Mouse (Mus musculus) limb, embryonic 14.5 days (tissue): ENCODE measurements at regions not wholly inside any gene's neighbourhood (a gene's known extent, or its start where the extent isn't known, plus 50 kb on each side); places are given as distances from the start of the nearest gene placed in this dataset.
A peak's percentile ranks its signal among the peaks of the same experiment; 100 is the strongest.

Source experiments
- ATAC-seq: fragments of 200-750 bp; cut with Nextera tagmentation; 2 replicates; pipeline ENCODE4 v1.8.0; 2017; ENCODE audit warnings: low read depth, moderate number of reproducible peaks, moderate TSS enrichment; ENCODE audit not compliant: low FRiP score
- DNase-seq: peaks from one replicate; pipeline ENCODE4 v3.0.0-alpha.2; 2015; ENCODE audit warnings: low spot score
- H3K27ac ChIP-seq: fragments of 300-500 bp; sonication (generic); replicated peaks from 2 replicates; pipeline ENCODE4 v1.5.1; 2014; ENCODE audit warnings: low read depth, mild to moderate bottlenecking, low read length, moderate library complexity, mixed read lengths
- H3K27me3 ChIP-seq: fragments of 300-500 bp; sonication (generic); 2 replicates; pipeline ENCODE4 v1.6.1; 2014; ENCODE audit warnings: low read length, mixed read lengths; ENCODE audit not compliant: control insufficient read depth, insufficient read depth
- H3K36me3 ChIP-seq: fragments of 300-500 bp; sonication (generic); 2 replicates; pipeline ENCODE4 v1.6.1; 2014; ENCODE audit warnings: mild to moderate bottlenecking, low read length, moderate library complexity, mixed read lengths; ENCODE audit not compliant: control insufficient read depth, insufficient read depth
- H3K4me1 ChIP-seq: fragments of 300-500 bp; sonication (generic); 2 replicates; pipeline ENCODE4 v1.6.1; 2014; ENCODE audit warnings: antibody characterized with exemption, low read length, mixed read lengths; ENCODE audit not compliant: control insufficient read depth, insufficient read depth
- H3K4me2 ChIP-seq: fragments of 300-500 bp; sonication (generic); replicated peaks from 2 replicates; pipeline ENCODE4 v1.6.1; 2014; ENCODE audit warnings: low read depth, mild to moderate bottlenecking, low read length, moderate library complexity; ENCODE audit not compliant: severe bottlenecking
- H3K4me3 ChIP-seq: fragments of 300-500 bp; sonication (generic); replicated peaks from 2 replicates; pipeline ENCODE4 v1.5.1; 2014; ENCODE audit warnings: low read length
- H3K9ac ChIP-seq: fragments of 300-500 bp; sonication (generic); 2 replicates; pipeline ENCODE4 v1.6.1; 2014; ENCODE audit warnings: mild to moderate bottlenecking, low read depth, low read length, moderate library complexity; ENCODE audit not compliant: severe bottlenecking
- H3K9me3 ChIP-seq: fragments of 300-500 bp; sonication (generic); 2 replicates; pipeline ENCODE4 v1.6.1; 2016; ENCODE audit warnings: low read length; ENCODE audit not compliant: control insufficient read depth
- POLR2A ChIP-seq: fragments of 200-500 bp; IDR thresholded peaks from 2 replicates; pipeline ENCODE4 v1.8.0; 2012; ENCODE audit warnings: inconsistent platforms, mild to moderate bottlenecking, moderate library complexity, borderline replicate concordance; ENCODE audit not compliant: insufficient read depth, insufficient read length; ENCODE audit errors: extremely low read depth
- WGBS: fragments of 180-500 bp; shearing (Covaris S2); extraction: QIAGEN DNeasy Blood & Tissue Kit; methylation state at CpG from one replicate; pipeline ENCODE4 v1.1.7; 2014; 5-methylcytosine and 5-hydroxymethylcytosine counted together

GRCm38 (mm10) chr8:126877039-126877365 is 68.6 kb downstream of the Tomm20 start:
- no peak overlapping the region for H3K4me2 ChIP-seq
- DNase-seq (no peak), ATAC-seq (no peak)
- H3K27ac ChIP-seq, result no peak overlapping the region
- H3K9me3 ChIP-seq, result no peaks in the 10 kb centered on the region
- H3K9ac ChIP-seq, result no peak overlapping the region
- H3K36me3 ChIP-seq, result no peaks in the 10 kb centered on the region
- no peaks in the 10 kb centered on the region for H3K27me3 ChIP-seq
- no peak overlapping the region for H3K4me3 ChIP-seq
- TF ChIP-seq POLR2A, result no peak
- H3K4me1 ChIP-seq, result peaks cover 25% of the 10 kb centered on the region
- 78% methylated on average over 9 of the region's 9 CpGs for WGBS

GRCm38 (mm10) chr8:126876300-126877038 is 69.2 kb downstream of the Tomm20 start:
- no peak overlapping the region for H3K9ac ChIP-seq
- peaks cover 25% of the 10 kb centered on the region for H3K4me1 ChIP-seq
- DNase-seq, result peak; percentile 48
- H3K4me2 ChIP-seq, result no peak overlapping the region
- no peak for TF ChIP-seq POLR2A
- no peak overlapping the region for H3K4me3 ChIP-seq
- peak; percentile 45; the same call in 1 of the 2 replicates for ATAC-seq
- no peaks in the 10 kb centered on the region for H3K27me3 ChIP-seq
- WGBS, result 37% methylated on average over 9 of the region's 9 CpGs
- no peak overlapping the region for H3K27ac ChIP-seq
- H3K36me3 ChIP-seq, result no peaks in the 10 kb centered on the region
- H3K9me3 ChIP-seq, result no peaks in the 10 kb centered on the region

- WGBS, result 86% methylated on average over 7 of the region's 7 CpGs
- Histone ChIP-seq H3K4me3 (no peak overlapping the region), H3K27me3 (no peaks in the 10 kb centered on the region), H3K9me3 (no peaks in the 10 kb centered on the region), H3K36me3 (no peaks in the 10 kb centered on the region), H3K27ac (no peak overlapping the region), H3K4me1 (peaks cover 25% of the 10 kb centered on the region), H3K9ac (no peak overlapping the region), H3K4me2 (no peak overlapping the region)
- no peak for ATAC-seq
- no peak for TF ChIP-seq POLR2A
- no peak for DNase-seq
Observed at GRCm38 (mm10) chr8:126875491-126876155, 70.0 kb downstream of the Tomm20 start.

GRCm38 (mm10) chr8:126874846-126875245 is 70.8 kb downstream of the Tomm20 start:
- no peaks in the 10 kb centered on the region for H3K36me3 ChIP-seq
- H3K9ac ChIP-seq, result no peak overlapping the region
- H3K27ac ChIP-seq, result no peak overlapping the region
- H3K4me2 ChIP-seq, result no peak overlapping the region
- WGBS, result 92% methylated on average over 1 of the region's 1 CpGs
- H3K9me3 ChIP-seq, result no peaks in the 10 kb centered on the region
- ATAC-seq, result no peak
- no peak for TF ChIP-seq POLR2A
- peaks cover 25% of the 10 kb centered on the region for H3K4me1 ChIP-seq
- H3K4me3 ChIP-seq, result no peak overlapping the region
- H3K27me3 ChIP-seq, result no peaks in the 10 kb centered on the region
- no peak for DNase-seq

- no peak for TF ChIP-seq POLR2A
- H3K4me3 ChIP-seq, result no peak overlapping the region
- no peaks in the 10 kb centered on the region for H3K9me3 ChIP-seq
- DNase-seq, result no peak
- WGBS, result 73% methylated on average over 6 of the region's 6 CpGs
- peaks cover 25% of the 10 kb centered on the region for H3K4me1 ChIP-seq
- peak overlapping the region; percentile 55 for H3K27ac ChIP-seq
- no peak overlapping the region for H3K4me2 ChIP-seq
- H3K27me3 ChIP-seq, result no peaks in the 10 kb centered on the region
- peak; percentile 51; the same call in 1 of the 2 replicates for ATAC-seq
- no peaks in the 10 kb centered on the region for H3K36me3 ChIP-seq
- no peak overlapping the region for H3K9ac ChIP-seq
Observed at GRCm38 (mm10) chr8:126874126-126874730, 71.4 kb downstream of the Tomm20 start.
